Mouse (Mus musculus): Measurements from ENCODE around the gene Tctex1d2.

Gene Tctex1d2

DNA sequence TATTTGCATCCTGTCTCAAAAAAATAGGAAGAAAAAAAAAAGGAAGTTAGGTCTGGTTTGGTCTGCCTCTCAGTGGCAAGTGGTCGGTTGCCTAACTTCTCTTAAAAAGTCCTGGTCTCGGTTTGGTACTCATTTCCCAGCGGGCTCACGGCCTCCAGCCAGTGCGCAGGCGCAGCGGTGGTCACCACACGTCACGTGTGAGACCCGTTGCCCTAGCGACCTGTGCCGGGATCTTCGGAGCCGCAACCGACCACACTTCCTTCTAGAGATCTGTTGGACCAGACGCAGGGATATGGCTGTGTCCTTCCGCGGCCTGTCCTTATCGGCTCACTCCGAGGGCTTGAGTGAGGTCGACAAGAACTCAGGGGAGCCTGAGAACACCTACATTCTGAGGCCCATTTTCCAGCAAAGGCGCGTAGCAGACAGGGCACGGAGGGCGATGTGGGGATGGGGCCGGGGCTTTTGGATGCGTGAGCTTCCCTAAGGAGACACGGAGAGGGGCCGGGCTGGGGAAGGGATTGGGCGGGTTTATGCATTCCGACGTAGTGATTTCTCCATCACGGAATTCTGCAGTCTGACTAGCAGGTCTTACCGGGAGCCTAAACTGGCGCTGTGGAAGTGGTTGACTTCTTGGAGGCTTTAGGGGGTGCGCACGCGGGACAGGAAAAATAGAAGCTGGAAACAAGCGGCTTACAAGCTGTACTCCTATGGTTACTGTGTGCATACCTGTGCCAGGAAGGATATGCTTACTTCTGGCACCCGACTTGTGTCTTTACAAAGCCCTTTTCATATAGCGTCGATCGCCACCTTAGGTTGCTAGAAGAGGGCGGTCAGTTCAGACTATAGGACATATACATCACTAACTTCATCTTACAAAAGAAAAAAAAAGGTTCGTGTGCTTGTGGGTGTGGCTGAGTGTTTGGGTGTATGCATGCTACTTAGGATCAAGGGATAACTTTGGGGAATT lies at the start of gene Tctex1d2:
Gene Tctex1d2 (plus strand): TSS at position 186 of the 967 bp plus-strand sequence.
- DNase-seq (ENCODE audit: low spot score), result peak; percentile 96

- DNase-seq (ENCODE audit: low spot score), result peak; percentile 39
Measured at GRCm38 (mm10) chr16:32371351-32371750, 48.2 kb upstream of the Tctex1d2 start.

DNA sequence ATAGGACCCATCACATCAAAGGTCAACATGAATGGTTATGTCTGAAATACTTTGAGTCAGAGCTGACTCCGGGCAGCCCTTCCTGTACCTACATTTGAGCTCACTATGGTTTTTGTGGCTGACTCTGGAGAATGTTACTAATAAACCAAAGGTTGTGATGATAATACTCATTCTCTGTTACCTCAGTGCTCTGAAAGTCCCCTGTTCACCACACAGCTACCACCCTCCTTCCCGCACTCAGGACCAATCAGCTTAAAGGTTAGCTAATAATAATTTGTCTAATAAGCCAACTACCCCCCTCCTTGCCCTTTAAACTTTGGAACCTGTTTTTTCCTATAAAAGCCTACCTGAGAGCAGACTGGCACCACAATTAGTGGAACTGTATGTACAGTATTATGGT lies 39.9 kb upstream of the Tctex1d2 start:
- no peak for DNase-seq (ENCODE audit: low spot score)

GRCm38 (mm10) chr16:32382901-32383300 lies 36.6 kb upstream of the Tctex1d2 start:
- no peak for DNase-seq (ENCODE audit: low spot score)

DNA sequence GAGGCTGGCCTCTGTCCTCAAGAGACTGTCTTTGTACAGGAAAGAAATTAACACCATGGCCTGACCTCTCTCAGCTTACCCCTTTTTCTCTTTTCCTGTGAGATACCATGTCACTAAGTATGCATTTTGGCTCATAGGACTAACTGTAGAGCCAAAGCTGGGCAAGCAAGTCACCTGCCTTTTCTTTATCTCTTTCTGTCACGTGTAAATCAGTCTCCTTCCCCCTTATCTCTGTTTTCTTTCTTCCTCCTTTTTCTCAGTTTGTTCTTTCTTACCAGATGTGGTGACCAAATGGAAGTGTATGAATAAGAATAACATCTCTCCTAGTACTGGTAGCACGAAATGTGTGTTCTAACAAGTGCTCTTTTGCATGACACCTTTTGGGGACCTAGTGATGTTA lies 34.6 kb upstream of the Tctex1d2 start:
- DNase-seq (ENCODE audit: low spot score), result no peak

- no peak for DNase-seq (ENCODE audit: low spot score)
Measured at GRCm38 (mm10) chr16:32386826-32387225, 32.7 kb upstream of the Tctex1d2 start.

- DNase-seq (ENCODE audit: low spot score), result no peak
Measured at GRCm38 (mm10) chr16:32389049-32389448, 30.5 kb upstream of the Tctex1d2 start.

DNA sequence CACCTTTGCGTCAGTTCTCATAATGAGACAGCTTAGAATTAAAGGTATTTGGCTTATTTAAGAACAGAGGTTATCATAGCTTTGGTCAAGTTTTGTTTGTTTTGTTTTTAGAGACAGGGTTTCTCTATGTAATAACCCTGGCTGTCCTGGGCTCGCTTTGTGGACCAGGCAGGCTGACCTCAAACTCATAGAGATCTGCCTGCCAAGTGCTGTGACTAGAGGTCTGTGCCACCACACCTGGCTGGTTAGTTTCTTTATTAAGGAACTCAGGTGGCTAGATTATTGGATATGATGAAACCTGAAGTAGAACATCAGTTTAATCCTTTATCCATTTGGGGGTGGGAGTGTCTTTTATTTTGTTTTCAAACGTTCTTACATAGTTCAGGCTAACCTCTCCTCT lies 29.7 kb upstream of the Tctex1d2 start:
- no peak for DNase-seq (ENCODE audit: low spot score)

- DNase-seq (ENCODE audit: low spot score), result no peak
Measured at GRCm38 (mm10) chr16:32390882-32391281, 28.6 kb upstream of the Tctex1d2 start.

- DNase-seq (ENCODE audit: low spot score), result no peak
Measured at GRCm38 (mm10) chr16:32395679-32396540, 23.6 kb upstream of the Tctex1d2 start.

DNA sequence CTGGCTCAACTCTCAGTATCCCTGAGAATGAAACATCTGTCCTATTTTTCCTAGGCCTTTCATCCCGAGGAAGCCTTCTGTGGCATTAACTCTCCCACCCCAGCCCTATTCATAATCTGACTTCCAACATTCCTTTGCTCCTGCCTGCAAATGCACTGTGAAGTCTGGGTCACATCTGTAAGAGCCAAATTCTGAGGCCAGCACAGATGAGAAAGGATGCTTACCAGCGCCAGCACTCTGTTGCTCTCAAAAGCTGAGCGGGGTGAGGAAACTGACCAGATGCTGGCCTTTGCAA lies 23.0 kb upstream of the Tctex1d2 start:
- no peak for DNase-seq (ENCODE audit: low spot score)

GRCm38 (mm10) chr16:32398206-32398605 lies 21.3 kb upstream of the Tctex1d2 start:
- DNase-seq (ENCODE audit: low spot score), result no peak

DNA sequence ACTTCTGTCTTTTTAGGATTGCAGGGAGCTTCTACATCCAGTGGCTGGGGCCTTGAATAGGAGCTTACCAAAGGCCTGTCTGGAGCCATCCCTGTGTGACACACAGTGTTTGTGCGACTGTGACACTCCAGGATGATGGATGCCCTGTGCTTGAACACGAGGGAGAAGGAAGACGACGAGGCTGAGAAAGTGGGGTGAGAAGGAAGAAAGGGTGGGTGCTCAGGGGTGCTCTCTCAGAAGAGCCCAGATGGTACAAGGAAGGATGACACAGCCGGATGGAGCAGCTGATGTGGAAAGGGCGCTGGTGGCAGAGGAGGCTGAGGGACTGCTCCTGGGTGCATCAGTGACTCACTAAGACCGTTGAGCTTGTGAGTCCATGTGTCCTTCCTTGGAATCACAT lies 19.2 kb upstream of the Tctex1d2 start, which contains the start of gene Tm4sf19:
Gene Tm4sf19 (plus strand): TSS at position 240 of the 400 bp plus-strand sequence.
- no peak for DNase-seq (ENCODE audit: low spot score)

DNA sequence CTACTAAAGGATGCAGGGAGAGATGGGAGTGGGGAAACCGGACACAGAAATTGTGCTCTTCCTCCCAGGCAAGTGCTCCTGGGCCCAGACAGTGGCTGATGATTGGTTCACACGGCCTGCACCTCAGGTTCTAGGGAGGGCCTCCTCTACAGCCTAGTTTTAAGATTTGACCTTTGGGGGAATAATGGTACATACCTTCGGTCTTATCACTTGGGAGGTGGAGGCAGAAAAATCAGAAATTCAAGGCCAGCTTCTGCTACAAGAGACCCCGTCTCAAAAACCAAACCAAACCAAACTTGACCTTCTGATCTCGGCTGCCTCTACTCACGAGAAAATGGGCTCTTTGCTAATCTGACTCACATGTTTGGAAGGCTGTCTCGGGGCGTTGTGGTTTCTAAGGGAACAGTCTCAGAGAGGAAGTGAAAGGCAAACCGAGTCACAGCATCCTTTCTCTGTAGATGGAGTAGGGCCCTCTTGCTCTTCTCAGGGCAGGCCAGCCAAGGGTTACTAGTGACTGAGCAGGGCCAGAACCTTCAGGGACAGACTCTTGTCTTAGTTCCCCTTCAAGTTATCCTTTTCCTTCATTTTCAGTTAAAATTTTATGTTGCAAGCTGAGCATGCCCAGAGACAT lies 18.1 kb upstream of the Tctex1d2 start:
- no peak for DNase-seq (ENCODE audit: low spot score)

- DNase-seq (ENCODE audit: low spot score), result no peak
Measured at GRCm38 (mm10) chr16:32402818-32403217, 16.7 kb upstream of the Tctex1d2 start.

- no peak for DNase-seq (ENCODE audit: low spot score)
Measured at GRCm38 (mm10) chr16:32405716-32406115, 13.8 kb upstream of the Tctex1d2 start.

GRCm38 (mm10) chr16:32406671-32407070 lies 12.8 kb upstream of the Tctex1d2 start:
- no peak for DNase-seq (ENCODE audit: low spot score)

DNA sequence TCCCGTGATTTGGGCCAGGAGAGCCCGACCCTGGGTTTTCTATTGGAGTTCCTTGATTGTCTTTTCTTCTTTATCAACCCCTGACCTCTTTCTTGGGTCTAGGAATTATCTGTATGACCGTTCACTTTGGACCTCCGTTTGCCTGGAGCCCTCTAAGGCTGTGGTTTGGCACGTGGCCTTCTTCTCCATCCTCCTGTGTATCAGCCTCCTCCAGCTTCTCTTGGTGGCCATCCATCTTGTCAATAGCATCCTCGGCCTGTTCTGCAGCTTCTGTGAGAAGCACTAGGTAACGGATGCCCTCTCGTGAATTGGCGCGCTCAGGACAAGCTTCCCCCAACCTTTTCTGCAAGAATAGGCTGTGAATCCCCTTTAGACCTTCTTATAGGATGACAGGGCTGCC lies 11.8 kb upstream of the Tctex1d2 start:
- no peak for DNase-seq (ENCODE audit: low spot score)

- no peak for DNase-seq (ENCODE audit: low spot score)
Measured at GRCm38 (mm10) chr16:32417457-32417856, 2.0 kb upstream of the Tctex1d2 start.

DNA sequence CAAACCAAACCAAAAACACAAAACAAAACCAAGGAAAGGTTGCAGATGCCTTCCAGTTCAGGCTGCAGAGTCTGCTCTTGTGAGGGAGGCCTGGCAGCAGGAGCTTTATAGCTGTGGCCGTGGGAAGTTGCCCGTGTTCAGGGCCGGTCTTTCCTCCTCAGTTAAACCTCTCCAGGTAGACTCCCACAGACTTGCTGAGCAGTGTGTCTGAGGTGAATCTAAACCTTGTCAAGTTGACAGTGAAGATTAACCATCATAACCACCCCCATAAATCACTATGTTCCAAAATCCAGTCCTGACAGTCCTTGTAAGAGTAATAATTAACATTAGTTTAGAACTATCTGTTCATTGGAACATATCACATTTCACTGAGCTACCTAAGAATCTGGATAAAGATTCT lies 8.0 kb downstream of the Tctex1d2 start:
- DNase-seq (ENCODE audit: low spot score), result no peak

- peak; percentile 96 for DNase-seq (ENCODE audit: low spot score)
Measured at GRCm38 (mm10) chr16:32430474-32431046, 11.1 kb downstream of the Tctex1d2 start, which contains the start of gene Pcyt1a. Gene Pcyt1a, plus strand, starts transcription at chr16:32430921.

GRCm38 (mm10) chr16:32431047-32431591 lies 11.6 kb downstream of the Tctex1d2 start:
- no peak for DNase-seq (ENCODE audit: low spot score)

Measured in retina, embryonic 14.5 days (tissue).